Mouse (Mus musculus): ENCODE measurements around the gene C130073F10Rik. TPM values are rescaled to one million over a fixed set of nuclear protein-coding genes. Genes with fewer than 3 reads are reported as not detected.

Gene C130073F10Rik
- polyA plus RNA-seq, 1 experiment from 2014 or later = not detected

Other genes starting within 250 kb of the C130073F10Rik start
- 54.6 and 64.8 TPM in 2 replicates for gene Leprot, start 246.1 kb downstream of the C130073F10Rik start, polyA plus RNA-seq (2016; fragmentation: Nextera tagmentation; extraction: Ambion mirVana)
- gene Lepr, start 176.4 kb downstream of the C130073F10Rik start, polyA plus RNA-seq (2016; fragmentation: Nextera tagmentation; extraction: Ambion mirVana) = 1.3 and 3.2 TPM in 2 replicates
- not detected in 2 replicates for gene B020004J07Rik, start 49.8 kb downstream of the C130073F10Rik start, polyA plus RNA-seq (2016; fragmentation: Nextera tagmentation; extraction: Ambion mirVana)
- gene Gm12800, start 15.3 kb upstream of the C130073F10Rik start, polyA plus RNA-seq (2016; fragmentation: Nextera tagmentation; extraction: Ambion mirVana) = not detected in 2 replicates
- gene Gm12794, start 46.6 kb upstream of the C130073F10Rik start, polyA plus RNA-seq (2016; fragmentation: Nextera tagmentation; extraction: Ambion mirVana) = not detected in 2 replicates
- gene Gm12790, start 87.3 kb upstream of the C130073F10Rik start, polyA plus RNA-seq (2016; fragmentation: Nextera tagmentation; extraction: Ambion mirVana) = not detected in 2 replicates
- not detected in 2 replicates for gene Gm12789, start 92.8 kb upstream of the C130073F10Rik start, polyA plus RNA-seq (2016; fragmentation: Nextera tagmentation; extraction: Ambion mirVana)
- gene Pde4b, start 193.8 kb upstream of the C130073F10Rik start, polyA plus RNA-seq (2016; fragmentation: Nextera tagmentation; extraction: Ambion mirVana) = 4.5 and 6.2 TPM in 2 replicates